Mouse (Mus musculus): ENCODE results near the gene Ppan.
A peak's percentile ranks its signal among the peaks of the same experiment; 100 is the strongest.

The Ppan gene

DNA sequence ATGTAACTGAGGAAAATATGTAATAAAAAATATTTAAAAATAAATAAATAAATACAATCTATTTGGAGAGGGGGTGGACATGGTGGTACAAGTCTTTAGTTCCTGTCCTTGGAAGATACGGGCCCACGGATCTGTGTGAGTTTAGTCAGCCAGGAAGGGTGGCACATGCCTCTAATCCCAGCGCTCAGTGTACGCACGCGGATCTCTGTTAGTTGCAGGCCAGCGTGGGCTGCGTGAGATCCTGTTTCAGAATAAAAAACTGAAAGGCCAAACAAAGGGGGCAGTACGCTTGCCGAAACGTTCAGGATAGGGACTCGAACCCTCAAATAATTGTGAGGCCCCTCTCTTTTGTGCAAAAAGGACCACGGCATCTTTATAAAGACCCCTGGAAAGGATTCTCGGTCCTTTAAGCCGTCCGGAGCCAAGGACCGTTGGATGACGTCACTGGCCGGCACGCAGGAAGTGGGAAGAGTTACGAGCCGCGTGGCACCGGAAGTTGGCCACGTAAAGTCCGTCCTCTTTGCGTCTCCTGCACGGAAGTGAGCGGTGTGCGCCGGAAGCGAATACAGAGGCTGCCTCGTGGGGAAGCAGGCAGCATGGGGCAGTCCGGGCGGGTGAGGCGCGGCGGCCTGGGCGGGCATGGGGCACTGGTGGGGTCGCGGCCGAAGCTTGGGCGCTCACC is at the start of gene Ppan:
Gene Ppan (plus strand): TSS at position 472 of the 682 bp plus-strand sequence.
- DNase-seq (ENCODE audit: low read depth): peak; percentile 89

DNA sequence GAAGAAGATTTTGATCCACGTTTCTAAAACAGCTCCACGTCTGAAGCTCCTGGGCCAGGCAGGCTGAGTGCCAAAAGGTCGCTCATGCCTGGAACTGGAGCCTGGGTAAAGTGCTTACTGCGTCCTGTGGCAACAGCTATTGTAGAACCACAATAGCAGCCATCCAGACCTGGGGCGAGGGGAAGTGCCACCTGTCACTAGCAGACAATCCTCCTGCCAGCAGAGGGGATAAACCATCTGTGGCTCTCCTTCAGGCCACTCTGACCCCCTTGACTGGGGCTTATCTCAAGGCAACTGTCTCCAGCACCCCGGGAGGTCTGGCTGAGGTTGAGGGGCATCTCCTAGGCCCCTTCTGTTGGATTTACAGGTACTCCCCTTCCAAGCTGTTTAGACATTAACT is 49.0 kb upstream of the Ppan start:
- no peak for DNase-seq (ENCODE audit: low read depth)

DNA sequence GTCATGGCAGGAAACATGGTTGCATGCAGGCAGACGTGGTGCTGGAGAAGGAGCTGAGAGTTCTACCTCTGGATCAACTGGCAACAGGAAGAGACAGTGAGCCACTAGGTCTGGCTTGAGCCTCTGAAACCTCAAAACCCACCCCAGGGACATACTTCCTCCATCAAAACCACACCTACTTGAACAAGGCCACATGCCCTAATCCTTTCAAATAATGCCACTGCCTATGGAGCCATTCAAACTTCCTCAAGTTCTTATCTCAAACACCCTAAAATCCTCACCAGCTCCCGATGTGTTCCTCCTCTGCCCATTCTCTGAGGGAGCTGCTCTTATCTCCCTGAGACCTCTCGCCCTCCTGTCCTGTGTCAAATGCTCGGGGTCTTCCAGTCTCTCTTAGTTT is 45.8 kb upstream of the Ppan start:
- DNase-seq (ENCODE audit: low read depth): no peak

DNA sequence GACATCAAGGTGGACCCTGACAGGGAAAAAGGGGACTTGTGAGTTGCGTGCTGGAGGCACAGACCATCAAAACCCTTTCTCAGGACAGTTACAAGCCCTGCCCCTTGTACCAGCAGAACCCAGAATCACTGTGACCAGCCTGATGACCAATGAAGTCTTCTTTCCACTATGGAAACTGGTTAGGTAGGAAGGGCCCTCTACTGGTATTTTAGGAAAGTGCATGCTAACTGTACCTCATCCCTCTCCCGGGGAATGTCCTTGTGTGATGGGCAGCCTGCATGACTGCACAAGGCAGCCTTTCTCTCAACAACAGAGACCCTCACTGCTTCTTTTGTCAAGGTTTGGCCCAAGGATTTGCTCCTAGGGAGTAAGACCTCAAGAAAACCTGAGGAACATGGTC is 45.3 kb upstream of the Ppan start:
- no peak for DNase-seq (ENCODE audit: low read depth)

DNA sequence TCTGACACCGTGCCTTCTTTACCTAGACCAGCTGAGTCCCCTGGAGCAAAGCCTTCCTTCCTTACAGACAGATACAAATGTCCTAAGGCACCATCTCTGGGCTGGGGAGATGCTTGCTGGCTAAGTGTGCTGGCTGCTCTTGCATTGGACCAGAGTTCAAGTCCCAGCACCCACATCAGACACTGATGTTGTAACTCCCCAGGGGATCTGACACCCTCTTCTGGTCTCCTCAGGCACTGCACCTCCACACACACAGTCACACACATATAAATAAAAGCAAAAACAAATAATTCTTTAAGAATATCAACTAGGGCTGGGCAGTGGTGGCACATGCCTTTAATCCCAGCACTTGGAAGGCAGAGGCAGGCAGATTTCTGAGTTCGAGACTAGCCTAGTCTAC is 37.8 kb upstream of the Ppan start:
- DNase-seq (ENCODE audit: low read depth): no peak

DNA sequence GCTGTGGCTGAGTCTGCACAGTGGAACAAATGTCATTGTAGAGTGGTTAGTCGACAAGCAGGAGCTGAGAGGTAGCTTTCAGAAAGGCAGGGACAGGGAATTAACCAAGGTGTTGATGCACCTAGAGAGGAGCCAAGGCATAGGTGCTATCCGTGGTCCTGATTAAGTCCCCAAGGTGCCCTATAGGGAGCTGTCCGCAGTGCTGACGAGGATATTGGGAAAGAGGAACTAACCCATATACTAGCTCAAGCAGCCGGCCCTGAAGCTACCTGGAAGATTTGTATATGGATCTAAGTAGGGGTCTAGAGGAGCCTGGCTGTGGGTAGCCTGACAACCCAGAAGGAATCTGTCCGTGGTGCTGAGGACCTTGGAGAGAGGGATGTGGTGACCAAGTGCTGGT is 30.8 kb upstream of the Ppan start:
- DNase-seq (ENCODE audit: low read depth): no peak

DNA sequence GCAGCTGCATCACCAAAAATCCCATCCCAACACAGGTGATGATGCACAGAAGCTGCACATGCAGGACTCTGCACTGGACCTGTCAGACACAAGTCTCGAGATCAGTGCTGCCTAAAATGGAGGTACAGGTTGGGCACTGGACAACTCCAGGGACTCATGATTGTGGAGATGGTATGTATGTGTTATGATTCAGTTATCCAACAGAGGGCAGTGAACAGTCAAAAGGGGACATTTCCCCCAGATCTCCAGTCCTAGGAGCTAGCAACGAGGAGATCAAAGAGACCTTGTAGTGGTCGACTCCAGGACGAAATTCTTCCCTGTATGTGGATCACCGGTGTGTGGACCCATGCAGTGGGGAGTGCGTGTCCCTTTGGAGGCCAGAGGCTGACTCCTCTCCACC is 28.0 kb upstream of the Ppan start:
- DNase-seq (ENCODE audit: low read depth): no peak

DNA sequence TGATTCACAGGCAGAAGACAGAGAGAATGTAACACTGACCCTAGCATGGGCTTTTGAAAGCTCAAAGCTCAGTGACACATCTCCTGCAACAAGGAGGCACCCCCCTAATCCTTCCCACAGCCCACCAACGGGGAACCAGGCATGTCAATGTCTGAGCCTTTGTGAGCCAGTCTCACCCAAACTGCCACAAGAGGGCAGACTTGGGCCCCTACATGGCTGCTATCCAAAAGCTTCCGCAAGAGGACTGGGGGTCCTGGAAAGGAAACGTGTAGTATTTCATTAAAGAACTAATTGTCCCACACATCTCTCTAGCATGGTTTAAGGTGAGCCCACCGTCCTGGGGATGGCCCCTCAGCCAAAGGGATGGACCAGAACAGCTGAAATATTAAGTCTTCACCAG is 26.2 kb upstream of the Ppan start:
- no peak for DNase-seq (ENCODE audit: low read depth)

DNA sequence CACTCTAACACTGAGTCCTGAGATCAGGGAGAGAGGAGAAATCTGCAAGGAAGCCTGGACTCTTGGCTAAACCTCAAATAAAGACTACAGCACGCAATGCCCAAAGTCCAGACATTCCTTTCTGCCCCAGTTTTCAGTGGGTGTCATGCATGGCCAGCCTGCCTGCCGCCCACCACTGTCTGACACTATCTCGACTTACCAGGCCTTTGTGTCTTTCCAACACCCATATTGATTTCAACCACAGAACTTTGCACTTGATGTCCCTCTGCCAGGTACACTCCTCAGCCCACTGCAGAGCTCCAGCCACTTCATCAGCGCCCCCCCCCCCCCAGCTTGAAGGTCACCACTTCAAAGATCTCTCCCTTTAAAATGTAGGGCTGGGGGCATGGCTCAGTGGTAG is 25.8 kb upstream of the Ppan start:
- no peak for DNase-seq (ENCODE audit: low read depth)

DNA sequence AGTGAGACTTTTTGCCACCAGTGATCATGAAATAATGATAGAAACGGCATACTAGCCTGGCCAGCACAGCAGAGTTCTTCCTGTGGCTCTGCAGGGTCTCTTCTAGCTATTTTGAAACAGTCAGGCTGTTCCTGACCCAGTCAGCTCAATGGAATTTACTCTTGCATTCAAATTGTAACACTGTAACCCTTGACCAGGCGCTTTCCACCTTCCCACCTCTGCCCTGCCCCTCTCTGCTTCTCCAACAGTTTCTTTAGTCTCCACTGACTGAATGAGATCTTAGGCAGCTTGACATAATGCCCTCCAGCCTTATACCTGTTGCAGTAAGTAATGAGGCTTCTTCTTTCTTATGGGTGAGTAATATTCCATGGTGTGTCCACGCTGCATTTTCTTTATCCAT is 21.1 kb upstream of the Ppan start:
- DNase-seq (ENCODE audit: low read depth): no peak

DNA sequence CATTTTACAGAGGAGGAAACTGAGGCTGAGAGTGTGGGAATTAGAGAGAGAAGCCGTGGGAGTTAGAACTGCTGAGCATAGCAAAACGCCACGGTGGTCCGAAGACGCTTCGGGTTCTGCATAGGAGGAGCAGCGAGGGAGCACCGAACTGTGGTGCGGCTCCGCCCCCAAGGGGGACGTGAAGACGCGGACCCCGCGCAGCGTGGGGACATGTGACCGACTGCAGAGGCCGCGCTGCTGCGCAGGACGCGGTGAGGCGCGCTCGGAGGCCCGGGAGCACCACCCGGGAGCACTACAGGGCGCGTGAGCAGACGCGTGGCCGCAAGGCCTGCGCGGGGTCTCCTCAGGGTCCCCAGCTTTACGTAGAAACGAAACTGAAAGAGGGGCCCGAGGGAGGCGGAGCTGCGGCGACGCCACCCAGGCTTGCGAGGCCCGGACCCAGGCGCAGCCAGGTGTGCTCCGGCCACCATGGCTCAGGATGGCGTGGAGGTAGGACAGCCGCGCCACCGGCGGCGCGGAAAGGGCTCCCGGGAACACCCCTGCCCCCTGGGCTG is 19.4 kb upstream of the Ppan start, which contains the start of gene A230050P20Rik:
Gene A230050P20Rik (plus strand): TSS at position 195 of the 554 bp plus-strand sequence.
- DNase-seq (ENCODE audit: low read depth): no peak

DNA sequence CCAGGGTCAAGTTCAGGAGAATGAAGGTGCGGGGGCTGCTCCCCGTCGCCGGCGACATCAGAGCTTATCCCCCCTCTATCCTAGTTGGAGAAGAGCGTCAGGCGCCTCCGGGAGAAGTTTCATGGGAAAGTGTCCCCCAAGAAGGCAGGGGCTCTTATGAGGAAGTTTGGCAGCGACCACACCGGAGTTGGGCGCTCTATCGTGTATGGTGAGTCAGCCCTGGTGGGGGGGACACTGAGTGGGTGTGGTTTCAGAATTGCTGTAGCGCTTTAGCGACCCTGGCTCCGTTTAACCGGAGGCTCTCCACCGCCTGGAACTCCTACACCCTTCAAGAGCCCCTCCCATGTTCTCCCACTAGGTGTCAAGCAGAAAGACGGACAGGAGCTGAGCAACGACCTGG is 18.7 kb upstream of the Ppan start:
- no peak for DNase-seq (ENCODE audit: low read depth)

DNA sequence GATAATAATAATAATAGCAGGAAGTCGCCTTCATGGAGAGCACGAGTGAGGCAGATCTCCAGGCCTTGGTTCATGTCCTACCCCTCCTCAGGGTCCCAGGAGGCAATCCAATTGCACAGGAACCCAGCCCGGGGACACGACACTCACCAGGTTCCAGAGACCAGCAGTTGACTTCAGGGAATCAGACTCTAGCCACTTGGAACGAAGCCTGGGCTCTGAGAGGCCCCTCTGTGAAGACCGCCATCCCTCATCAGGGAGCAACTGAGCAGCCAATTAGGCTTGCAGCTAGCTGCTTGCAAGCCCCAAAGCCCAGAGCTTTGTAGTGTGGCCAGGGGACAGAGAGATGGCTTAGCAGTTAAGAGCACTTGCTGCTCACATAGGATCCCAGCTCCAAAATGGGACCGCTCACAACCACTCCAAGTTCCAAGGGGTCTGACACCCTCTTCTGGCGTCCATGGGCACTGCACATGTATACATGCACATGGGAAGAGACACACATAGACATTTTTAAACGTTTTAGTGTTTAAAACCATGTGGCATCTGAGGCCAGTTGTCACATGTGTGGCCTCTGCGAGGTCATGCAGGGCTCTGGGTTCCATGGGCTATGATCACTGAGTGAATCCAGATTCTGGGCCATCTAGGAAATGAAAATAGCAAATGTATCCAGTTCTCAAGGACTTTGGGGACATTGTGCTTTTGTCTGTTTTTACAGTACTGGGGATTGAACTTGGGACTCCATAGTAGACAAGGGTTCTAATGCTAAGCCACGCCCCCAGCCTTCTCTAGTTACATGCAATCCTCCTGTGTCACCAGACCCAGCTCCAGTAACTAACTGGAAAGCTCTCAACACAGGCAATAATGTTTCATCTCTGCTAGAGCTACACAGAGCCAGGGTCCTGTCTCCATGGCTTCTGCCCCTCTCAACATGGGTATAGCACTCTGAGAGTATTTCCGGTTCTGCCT is 17.5 kb upstream of the Ppan start:
- DNase-seq (ENCODE audit: low read depth): no peak

DNA sequence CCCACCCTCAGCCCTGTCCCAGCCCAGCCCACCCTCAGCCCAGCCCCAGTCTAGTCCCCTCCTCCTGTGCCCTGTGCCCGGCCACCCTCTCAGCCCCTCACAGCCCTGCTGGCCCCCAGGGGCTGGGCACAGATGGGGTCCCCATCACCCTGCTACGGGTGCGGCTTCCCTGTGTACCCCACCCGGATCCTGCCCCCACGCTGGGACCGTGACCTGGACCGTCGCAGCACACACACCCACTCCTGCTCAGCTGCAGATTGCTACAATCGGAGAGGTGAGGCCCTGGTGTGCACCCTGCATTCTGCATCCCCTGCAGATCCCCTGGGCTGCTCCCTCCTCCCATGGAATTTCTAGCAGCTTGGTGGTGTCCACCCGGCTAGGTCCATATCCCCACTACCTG is 15.0 kb upstream of the Ppan start:
- DNase-seq (ENCODE audit: low read depth): no peak

DNA sequence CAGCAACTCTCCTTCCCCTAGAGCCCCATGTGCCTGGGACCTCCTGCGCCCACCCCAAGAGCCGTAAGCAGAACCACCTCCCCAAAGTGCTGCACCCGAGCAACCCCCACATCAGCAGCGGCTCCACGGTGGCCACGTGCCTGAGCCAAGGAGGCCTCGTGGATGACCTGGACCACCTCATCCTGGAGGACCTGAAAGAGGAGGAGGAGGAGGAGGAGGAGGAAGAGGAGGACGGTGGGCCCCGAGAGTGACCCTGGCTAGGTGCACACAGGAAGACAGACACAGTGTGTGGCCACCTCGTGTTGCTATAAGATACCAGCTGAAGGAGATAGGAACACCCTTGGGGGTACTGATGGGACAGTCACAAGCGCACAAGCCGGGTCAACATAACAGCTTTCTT is 14.5 kb upstream of the Ppan start:
- DNase-seq (ENCODE audit: low read depth): no peak

DNA sequence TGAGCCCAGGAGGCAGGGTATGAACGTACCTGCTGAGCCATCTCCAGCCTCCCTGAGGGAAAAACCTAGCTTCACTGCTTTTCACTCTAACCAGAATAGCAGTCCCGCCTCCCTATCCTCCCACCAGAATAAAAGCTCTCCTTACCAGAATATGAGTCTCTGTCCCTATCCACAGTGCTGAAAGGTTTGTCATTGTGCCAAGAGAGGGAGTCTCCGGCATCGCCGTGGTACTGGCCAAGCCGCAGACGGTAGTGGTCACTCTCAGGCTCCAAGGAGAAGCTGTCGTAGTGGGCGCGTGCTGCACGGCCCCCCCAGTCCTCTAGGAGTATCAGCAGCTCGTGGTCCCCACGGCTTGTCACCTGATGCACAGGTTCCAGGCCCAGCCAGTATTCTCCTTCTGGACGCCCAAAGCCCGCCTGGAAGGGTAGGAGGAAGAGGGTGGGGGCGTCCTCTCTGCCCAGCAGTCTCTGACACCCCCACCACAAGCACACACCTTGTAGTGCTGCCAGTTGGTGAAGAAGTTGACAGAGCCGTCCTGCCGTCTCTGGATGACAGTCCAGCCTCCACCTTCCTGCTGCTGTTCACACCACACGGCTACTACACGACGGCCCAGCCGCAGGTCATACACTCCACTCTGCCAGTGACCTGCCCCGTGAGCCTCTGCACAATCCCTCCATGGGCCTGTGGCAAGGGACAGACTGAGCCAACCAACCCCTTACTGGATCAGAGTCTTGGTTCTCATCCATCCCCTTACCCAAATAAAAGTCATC is 12.8 kb upstream of the Ppan start:
- no peak for DNase-seq (ENCODE audit: low read depth)

DNA sequence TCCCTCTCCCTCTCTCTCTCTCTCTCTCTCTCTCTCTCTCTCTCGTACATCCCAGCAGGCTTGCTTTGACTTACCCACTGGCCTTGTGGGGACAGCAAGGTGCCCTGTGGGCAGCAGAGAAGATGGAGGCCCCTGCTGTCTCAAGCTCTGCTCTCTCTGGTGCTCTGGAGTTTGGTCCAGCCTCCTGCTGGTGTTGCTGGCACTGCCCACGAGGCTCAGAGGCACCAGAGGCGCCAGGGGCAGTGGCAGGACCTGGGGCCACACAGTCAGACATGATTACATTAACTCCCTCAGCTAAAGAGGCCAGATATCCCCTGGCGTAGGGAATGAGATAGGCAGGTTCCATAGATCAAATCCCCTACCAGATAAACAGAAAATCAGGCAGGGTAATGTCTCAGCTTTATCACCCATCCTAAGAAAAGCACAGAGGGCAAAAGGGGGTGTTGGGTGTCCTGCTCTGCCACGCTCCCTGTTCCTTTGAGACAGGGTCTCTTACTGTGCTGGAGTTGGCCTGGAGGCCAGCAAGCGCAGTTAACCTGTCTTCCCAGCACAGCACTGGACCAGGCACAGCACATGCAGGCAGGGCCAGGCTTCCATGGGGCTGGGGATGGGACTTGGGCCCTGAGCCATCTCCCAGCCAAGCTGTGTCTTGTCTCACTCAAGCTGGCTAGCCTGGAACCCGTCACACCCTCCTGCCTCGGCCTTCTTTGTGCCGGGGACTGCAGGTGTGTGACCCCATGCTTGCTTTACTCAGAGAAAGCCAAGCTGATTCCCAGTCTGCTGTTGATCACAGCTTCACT is 11.5 kb upstream of the Ppan start:
- DNase-seq (ENCODE audit: low read depth): no peak

DNA sequence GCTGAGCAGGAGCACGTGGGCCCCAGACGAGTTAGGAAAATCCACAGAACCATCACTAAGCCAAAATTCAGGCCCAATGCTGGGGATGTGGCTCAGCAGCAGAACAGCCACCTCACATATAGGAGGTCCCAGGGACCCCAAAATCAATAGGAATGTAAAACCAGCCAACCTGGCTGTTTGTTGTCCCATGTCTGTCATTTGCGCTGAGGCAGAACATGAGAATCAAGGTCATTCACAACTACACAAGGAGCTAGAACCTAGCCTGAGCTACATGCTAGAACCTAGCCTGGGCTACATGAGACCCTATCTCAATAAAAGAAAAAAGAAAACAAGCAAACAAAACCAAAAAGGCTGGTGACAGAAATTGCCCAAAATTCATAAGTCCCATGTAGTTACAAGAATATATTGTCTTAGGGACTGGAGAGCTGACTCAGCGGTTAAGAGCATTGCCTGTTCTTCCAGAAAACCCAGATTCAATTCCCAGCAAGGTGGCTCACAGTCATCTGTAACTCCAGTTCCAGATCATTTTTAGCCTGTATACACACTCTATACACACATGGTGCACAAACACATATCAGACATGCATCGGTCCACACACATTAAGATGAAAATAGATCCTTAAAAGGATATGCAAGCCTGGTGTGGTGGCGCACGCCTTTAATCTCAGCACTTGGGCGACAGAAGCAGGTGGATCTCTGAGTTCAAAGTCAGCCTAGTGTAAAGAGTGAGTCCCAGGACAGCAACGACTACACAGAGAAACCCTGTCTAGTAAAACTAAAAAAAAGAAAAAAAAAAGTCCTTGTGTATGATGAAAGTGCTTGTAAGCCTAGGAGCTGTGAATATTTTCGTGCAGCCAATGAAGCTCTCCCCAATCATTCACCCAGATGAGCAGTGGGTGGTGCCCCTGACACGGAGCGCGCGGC is 10.6 kb upstream of the Ppan start:
- DNase-seq (ENCODE audit: low read depth): no peak

DNA sequence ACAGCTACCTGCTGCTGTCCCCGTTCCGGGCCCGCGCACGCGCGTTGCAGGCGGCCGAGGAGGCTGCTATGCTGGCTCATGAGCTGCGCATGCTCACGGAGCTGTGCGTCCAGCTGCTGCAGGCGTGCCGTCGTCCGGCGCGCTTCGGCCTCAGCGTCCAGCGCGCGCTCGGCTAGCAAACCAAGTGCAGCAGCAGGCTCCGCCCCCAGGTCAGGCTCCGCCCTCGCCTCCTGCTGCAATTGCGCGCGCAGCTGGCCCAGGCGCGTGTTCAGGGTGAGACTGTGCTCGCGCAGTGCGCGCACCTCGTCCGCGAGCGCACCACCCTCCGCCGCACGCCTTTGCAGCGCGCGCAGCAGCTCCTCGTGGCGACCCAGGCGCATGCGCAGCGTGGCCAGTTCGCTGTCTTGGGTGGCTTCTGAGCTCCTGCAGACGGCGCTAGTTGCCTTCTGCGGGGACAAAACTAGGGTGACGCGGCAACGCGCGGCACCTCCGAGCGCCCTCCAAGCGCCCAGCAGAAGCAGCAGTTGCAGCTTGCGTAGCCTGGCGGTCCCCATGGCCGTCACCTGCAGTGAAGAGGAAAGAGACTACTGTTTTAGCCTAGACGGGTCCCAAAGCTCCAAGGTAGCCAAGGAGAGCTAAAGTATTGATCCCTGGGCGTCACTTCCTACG is 9.8 kb upstream of the Ppan start:
- DNase-seq (ENCODE audit: low read depth): peak; percentile 99

DNA sequence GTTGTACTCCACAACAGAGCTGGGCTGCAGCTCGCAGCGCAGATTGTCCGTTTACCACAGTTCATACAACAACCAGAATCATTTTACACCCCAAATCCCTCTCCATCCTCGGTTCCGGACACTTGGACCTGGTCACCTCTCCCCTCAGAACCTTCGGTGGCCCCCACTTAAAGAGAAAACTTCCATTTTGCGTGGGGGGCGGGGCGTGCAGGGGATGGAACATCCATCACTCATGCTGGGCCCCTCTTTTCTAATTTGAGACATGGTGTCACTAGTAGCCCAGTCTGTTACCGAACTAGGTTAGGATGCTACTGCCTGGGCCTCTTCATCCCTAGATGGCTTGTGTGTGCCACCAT is 9.3 kb upstream of the Ppan start:
- DNase-seq (ENCODE audit: low read depth): no peak
